Mouse (Mus musculus): Measurements from ENCODE around the gene Olfr721-ps1.

Gene Olfr721-ps1

DNA sequence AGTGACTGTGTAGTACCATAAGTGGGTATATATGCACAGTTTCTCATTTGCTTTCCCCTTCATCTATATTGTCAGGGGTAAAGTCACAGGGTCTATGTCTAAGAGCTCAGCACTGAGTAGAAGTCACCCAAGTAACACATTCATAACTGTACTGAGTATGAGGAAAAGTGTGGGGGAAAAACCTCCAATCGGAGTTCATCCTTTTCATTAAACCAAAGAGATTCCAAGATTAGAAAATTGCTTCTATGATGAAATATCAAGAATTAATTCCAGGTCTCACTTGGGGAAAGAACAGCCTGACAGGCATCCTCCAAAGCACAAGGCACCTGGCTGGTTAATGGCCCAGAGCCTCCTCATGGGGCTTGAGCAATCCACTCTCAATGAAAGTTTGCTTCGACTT, at the start of gene Olfr721-ps1:
Olfr721-ps1 (plus strand) TSS at position 301 of the 400 bp plus-strand sequence.
- in situ Hi-C loops (cut with MboI, MseI), result no loop called here

DNA sequence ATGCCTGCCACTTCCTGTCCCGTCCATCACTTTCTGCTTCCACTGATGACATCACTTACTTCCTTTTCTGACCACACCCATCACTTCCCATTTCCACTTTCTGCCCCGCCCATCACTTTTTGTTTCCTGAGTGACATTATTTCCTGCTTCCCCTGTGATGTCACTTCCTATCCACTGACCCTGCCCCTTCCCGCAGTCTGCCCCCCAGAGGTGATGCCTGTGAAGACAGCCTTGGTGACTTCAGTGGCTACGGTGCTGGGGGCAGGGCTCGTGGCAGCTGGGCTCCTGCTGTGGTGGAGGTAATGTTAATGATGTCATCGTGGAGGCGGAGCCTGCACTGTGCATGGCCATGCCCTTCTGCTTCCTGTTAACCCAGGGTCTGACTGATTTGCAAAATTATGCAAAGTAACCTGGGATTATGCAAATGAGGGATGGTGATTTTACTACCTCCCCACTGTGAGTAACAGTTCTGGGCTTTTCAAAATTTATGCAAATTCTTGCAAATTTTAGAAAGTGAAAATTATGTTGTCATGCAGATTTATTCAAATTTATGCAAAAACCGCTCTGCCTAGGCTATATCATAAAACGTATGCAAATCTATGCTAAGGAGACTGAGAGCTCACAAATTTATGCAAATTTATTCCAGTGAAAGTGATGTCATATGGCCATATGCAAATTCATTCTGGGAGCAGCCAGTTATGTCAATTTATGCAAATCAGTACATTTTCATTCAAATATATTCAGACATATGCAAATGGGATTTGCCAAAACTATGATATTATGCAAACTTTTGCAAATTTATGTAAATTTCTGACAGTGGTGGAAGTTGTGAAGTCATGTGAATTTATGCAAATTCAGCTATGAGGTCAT, 49.1 kb upstream of the Olfr721-ps1 start:
- in situ Hi-C loops (cut with MboI, MseI), result no loop called here

DNA sequence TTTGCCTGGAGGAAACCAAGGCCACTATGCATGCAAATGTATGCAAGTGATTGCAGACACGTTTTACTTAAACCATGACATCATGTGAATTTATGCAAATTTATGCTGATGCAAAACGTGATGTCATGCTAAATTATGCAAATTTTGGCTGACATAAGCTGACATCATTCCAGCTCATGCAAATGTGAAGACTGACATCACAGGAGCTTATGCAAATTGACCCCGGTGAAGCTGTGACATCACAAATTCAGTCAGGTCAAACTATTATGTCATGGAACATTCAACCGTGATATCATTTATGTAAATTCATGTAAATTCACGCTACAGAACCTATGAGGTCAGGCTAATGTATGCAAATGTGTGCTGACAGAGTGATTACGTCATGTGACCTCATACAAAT, 48.5 kb upstream of the Olfr721-ps1 start:
- in situ Hi-C loops (cut with MboI, MseI), result no loop called here

DNA sequence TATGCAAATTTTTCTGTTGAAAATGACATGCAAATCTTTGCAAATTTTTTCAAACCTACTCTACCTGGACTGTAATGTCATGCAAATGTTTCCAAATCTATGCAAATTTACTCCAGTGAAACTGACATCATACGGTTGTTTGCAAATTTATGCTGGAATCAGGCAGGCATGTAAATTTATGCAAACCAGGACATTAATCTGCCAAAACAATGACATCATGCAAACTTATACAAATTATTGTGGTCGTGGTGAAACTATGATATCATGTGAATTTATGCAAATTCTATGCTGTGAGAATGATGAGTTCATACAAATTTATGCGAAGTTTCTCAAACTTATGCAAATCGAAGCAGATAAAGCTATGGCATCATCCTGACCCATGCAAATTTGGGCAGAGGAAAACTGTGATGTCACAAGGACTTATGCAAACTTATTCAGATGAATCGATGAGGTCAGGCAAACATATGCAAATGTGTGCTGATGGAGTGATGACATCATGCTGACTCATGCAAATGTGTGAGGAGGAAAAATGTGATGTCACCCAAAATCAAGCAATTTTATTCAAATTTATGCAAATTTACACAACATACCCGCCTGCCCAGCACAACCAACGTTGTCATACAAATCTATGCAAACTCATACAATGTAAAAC, 47.9 kb upstream of the Olfr721-ps1 start:
- in situ Hi-C loops (cut with MboI, MseI), result no loop called here

DNA sequence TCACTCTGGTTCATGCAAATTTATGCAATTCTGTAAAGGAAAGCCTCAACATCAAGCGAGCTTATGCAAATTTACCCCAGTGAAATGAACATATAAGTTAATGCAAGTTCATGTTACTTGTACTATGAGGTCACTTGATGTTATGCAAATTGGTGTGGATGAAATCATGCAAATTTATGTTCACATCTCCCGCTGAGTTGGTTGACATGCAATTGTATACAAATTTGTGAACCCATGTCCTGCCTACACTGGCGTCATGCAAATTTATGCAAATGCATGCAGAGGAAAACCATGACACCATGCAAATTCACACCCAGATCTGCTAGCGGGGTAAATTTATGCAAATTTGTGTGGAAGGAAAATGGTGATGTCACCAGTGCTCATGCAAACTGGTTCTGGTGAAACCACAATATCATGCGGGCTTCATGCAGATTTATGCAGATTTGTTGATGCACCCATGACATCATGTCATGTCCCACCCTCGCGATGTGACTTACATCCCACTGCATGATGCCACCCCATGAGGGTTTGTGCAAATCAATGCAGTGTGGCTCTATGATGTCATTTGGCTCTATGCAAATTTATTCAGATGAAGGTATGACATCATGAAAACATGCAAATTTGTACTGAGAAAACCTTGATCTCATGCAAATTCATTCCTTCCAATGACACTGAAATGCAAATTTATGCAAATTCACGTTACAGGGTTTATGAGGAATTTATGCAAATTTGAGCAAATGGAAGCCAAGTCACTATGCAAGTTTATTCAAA, 47.2 kb upstream of the Olfr721-ps1 start:
- in situ Hi-C loops (cut with MboI, MseI), result no loop called here

DNA sequence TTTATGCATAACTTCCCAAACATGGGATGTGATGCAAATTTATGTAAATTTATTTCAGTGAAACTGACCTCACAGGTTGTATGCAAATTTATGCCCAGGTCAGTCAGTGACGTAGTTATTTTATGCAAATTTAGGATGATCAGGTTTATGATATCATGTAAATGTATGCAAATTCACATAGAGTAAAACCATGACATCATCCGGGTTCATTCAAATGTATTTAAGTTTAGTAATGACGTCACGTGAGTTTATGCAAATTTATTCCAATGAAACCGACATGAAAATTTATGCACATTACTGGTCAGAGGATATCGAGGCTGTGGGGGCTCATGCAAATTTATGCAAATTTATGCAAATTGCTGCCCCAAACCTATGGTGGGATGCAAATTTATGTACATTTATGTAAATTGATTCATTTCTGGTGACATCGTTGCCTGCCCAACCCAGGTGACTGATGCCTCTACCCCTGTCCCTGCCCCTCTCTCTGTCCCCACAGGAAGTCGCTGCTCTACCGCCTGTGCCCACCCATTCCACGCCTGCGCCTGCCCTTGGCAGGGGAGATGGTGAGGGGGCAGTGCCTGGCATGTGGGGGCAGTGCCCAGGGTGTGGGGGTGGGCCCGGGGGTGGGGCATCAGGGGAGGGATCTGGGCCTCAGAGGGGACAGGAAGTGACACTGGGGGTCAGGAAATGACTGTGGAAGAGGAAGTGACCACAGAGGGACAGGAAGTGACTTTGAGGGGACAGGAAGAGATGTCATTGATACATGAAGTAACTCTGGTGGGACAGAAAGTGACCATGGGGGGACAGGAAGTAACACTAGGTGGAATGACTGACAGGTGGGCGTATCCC, 46.4 kb upstream of the Olfr721-ps1 start:
- in situ Hi-C loops (cut with MboI, MseI), result no loop called here

DNA sequence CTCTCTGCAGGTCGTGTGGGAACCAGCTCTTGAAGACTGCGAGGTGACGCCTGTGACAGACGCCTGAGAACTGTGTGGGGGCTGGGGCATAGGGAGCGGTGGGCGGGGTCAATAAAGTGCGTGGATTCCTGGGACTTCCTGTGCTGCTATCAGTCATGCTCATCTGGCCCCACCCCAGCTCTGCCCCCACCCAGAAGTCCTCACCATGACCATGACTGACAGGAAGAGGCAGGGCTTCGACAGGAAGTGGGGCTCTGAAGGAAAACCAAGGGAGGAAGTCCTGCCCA, 45.8 kb upstream of the Olfr721-ps1 start:
- in situ Hi-C loops (cut with MboI, MseI), result no loop called here

DNA sequence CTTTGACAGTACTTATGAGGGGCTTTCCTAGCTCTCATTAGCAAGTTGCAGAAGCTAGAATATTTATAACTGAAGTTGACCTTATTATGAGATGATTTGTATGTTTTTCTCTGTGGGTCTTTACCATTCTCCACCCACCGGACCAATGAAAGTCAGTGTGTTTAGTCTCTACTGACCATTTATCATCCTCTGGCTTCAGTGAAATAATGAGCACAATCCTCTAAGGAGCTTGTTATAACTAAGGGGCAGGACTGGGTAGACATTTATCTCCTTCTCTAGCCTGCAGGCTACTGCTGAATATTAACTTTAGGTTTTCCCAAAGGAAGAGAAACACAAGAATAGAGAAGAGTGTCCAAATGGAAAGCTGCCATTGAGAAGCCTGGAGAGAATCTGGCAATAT, 5.6 kb upstream of the Olfr721-ps1 start:
- in situ Hi-C loops (cut with MboI, MseI), result no loop called here

DNA sequence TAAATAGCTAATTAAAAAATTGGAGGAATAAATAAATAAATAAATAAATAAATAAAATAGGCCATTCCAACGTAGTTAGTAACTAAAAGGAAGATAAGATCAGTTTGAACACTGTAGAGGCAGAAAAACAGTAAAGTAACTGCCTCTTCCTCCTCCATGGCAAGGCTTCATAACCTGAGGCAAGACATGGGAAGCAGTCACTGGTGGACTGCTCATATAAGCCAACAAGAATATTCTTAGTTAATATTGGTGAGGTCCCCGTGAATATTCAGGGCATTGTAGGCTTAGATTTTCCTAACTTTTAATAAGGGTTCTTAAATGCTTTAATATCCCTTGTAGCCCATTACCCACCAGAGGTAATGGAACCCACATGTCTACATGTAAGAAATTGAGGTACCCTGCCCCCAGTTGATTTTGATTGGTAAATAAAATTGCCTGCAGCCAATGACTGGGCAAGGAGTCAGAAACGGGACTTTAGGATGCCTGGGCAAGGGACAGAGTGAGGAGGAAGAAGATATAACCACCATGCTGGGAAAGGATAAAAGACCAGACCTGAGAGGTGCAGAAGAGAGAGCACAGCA, 35.1 kb downstream of the Olfr721-ps1 start:
- in situ Hi-C loops (cut with MboI, MseI), result no loop called here
